Mouse (Mus musculus) adrenal gland, adult 8-10 months (tissue): ENCODE results near the gene Heg1. TPM values are rescaled to one million over a fixed set of nuclear protein-coding genes. Genes with fewer than 3 reads are reported as not detected.

Source experiments
- DNase-seq: peaks from one replicate; pipeline ENCODE4 v3.0.0; 2022
- total RNA-seq, 4 experiments: library from RNA; stranded (reverse); gene quantifications; 2 replicates each; pipeline ENCODE4 v1.2.4; 2022

Gene Heg1
- total RNA-seq, 4 experiments from 2014 or later = 52.8 to 69.3 (median 61.5) TPM

- DNase-seq = no peak
These were observed 6.9 kb upstream of the Heg1 start for GRCm38 (mm10) chr16:33677313-33677690.

- DNase-seq = no peak
These were observed 6.3 kb upstream of the Heg1 start for GRCm38 (mm10) chr16:33677901-33678300.

- DNase-seq = no peak
These were observed 3.9 kb upstream of the Heg1 start for GRCm38 (mm10) chr16:33680271-33680670.

- no peak for DNase-seq
These were observed 3.4 kb upstream of the Heg1 start for GRCm38 (mm10) chr16:33680816-33681215.

GRCm38 (mm10) chr16:33681661-33682060 lies 2.5 kb upstream of the Heg1 start:
- DNase-seq = no peak

- no peak for DNase-seq
These were observed 1.5 kb upstream of the Heg1 start for GRCm38 (mm10) chr16:33682651-33683050.

GRCm38 (mm10) chr16:33683206-33684161 lies 686 bp upstream of the Heg1 start:
- DNase-seq = no peak

GRCm38 (mm10) chr16:33684703-33685701 lies 832 bp downstream of the Heg1 start:
- no peak for DNase-seq

GRCm38 (mm10) chr16:33686056-33686455 lies 1.9 kb downstream of the Heg1 start:
- DNase-seq = no peak

GRCm38 (mm10) chr16:33687724-33688123 lies 3.6 kb downstream of the Heg1 start:
- no peak for DNase-seq

- DNase-seq = no peak
These were observed 7.0 kb downstream of the Heg1 start for GRCm38 (mm10) chr16:33690975-33691747.

- DNase-seq = no peak
These were observed 9.4 kb downstream of the Heg1 start for GRCm38 (mm10) chr16:33693553-33693952.

GRCm38 (mm10) chr16:33696811-33697575 lies 12.8 kb downstream of the Heg1 start:
- no peak for DNase-seq

- no peak for DNase-seq
These were observed 13.6 kb downstream of the Heg1 start for GRCm38 (mm10) chr16:33697576-33698276.

- DNase-seq = no peak
These were observed 14.2 kb downstream of the Heg1 start for GRCm38 (mm10) chr16:33698277-33698790.

GRCm38 (mm10) chr16:33700584-33700983 lies 16.4 kb downstream of the Heg1 start:
- no peak for DNase-seq

- DNase-seq = no peak
These were observed 17.7 kb downstream of the Heg1 start for GRCm38 (mm10) chr16:33701872-33702271.

- DNase-seq = no peak
These were observed 20.1 kb downstream of the Heg1 start for GRCm38 (mm10) chr16:33704289-33704688.

- no peak for DNase-seq
These were observed 21.1 kb downstream of the Heg1 start for GRCm38 (mm10) chr16:33705258-33705657.

GRCm38 (mm10) chr16:33706111-33706890 lies 22.1 kb downstream of the Heg1 start:
- DNase-seq = no peak
